Mouse (Mus musculus): Measurements from ENCODE around the gene Ksr2.
"Not testable (repeated sequence)": the region's sequence is repeated elsewhere in the genome, so short reads cannot be mapped to it uniquely, and the experiment has no call there.

Gene Ksr2

GRCm38 (mm10) chr5:117413507-117414501 lies at the start of gene Ksr2:
TSS of gene Ksr2 (plus strand) at chr5:117414000.
- DNase-seq (ENCODE audit: low read depth), result no peak

- no peak for DNase-seq (ENCODE audit: low read depth)
Observed at GRCm38 (mm10) chr5:117364821-117365220, 49.0 kb upstream of the Ksr2 start.

- no peak for DNase-seq (ENCODE audit: low read depth)
Observed at GRCm38 (mm10) chr5:117365904-117366561, 47.8 kb upstream of the Ksr2 start.

GRCm38 (mm10) chr5:117367206-117367605 lies 46.6 kb upstream of the Ksr2 start:
- DNase-seq (ENCODE audit: low read depth), result no peak

GRCm38 (mm10) chr5:117370592-117370991 lies 43.2 kb upstream of the Ksr2 start:
- no peak for DNase-seq (ENCODE audit: low read depth)

GRCm38 (mm10) chr5:117373418-117373817 lies 40.4 kb upstream of the Ksr2 start:
- DNase-seq (ENCODE audit: low read depth), result no peak

- no peak for DNase-seq (ENCODE audit: low read depth)
Observed at GRCm38 (mm10) chr5:117374372-117375049, 39.3 kb upstream of the Ksr2 start.

- no peak for DNase-seq (ENCODE audit: low read depth)
Observed at GRCm38 (mm10) chr5:117376331-117376761, 37.5 kb upstream of the Ksr2 start.

GRCm38 (mm10) chr5:117377731-117378130 lies 36.1 kb upstream of the Ksr2 start:
- DNase-seq (ENCODE audit: low read depth), result not testable (repeated sequence)

- DNase-seq (ENCODE audit: low read depth), result no peak
Observed at GRCm38 (mm10) chr5:117380199-117380598, 33.6 kb upstream of the Ksr2 start.

- DNase-seq (ENCODE audit: low read depth), result no peak
Observed at GRCm38 (mm10) chr5:117381785-117382184, 32.0 kb upstream of the Ksr2 start.

GRCm38 (mm10) chr5:117383198-117383597 lies 30.6 kb upstream of the Ksr2 start:
- DNase-seq (ENCODE audit: low read depth), result no peak

GRCm38 (mm10) chr5:117388296-117388751 lies 25.5 kb upstream of the Ksr2 start:
- DNase-seq (ENCODE audit: low read depth), result peak; percentile 49

GRCm38 (mm10) chr5:117388877-117389276 lies 24.9 kb upstream of the Ksr2 start, which contains the start of gene Rfc5:
TSS of gene Rfc5 (minus strand) at chr5:117389047.
- DNase-seq (ENCODE audit: low read depth), result peak; percentile 91

GRCm38 (mm10) chr5:117390895-117391294 lies 22.9 kb upstream of the Ksr2 start:
- no peak for DNase-seq (ENCODE audit: low read depth)

GRCm38 (mm10) chr5:117395834-117396233 lies 18.0 kb upstream of the Ksr2 start:
- no peak for DNase-seq (ENCODE audit: low read depth)

- no peak for DNase-seq (ENCODE audit: low read depth)
Observed at GRCm38 (mm10) chr5:117396596-117397014, 17.2 kb upstream of the Ksr2 start.

GRCm38 (mm10) chr5:117397371-117397770 lies 16.4 kb upstream of the Ksr2 start:
- no peak for DNase-seq (ENCODE audit: low read depth)

- DNase-seq (ENCODE audit: low read depth), result no peak
Observed at GRCm38 (mm10) chr5:117398007-117398550, 15.7 kb upstream of the Ksr2 start.

GRCm38 (mm10) chr5:117399281-117399680 lies 14.5 kb upstream of the Ksr2 start:
- DNase-seq (ENCODE audit: low read depth), result no peak

- DNase-seq (ENCODE audit: low read depth), result no peak
Observed at GRCm38 (mm10) chr5:117403609-117404008, 10.2 kb upstream of the Ksr2 start.

GRCm38 (mm10) chr5:117404671-117405070 lies 9.1 kb upstream of the Ksr2 start:
- DNase-seq (ENCODE audit: low read depth), result not testable (repeated sequence)

Measured in c-Kit-positive CD71-negative TER-119-negative erythroid progenitor cells, embryonic 14.5 days (primary cell).